In genomic region chr10:53378981-53379708, GRCm38 (mm10) we compare ENCODE assay signal across 8 mouse cellular contexts. TPM values are rescaled to one million over a fixed set of nuclear protein-coding genes. Genes with fewer than 3 reads are reported as not detected.
DNase-seq lines count a peak whose midpoint lies in the region; ATAC-seq lines count a peak whose summit lies in the region.

No protein-coding gene starts in this region.

- H3K36me3 ChIP-seq in forebrain, embryonic 10.5 days (replicated peaks) = 0 out of 2 replicates have a peak, but pooled peaks cover 3% of the 10 kb centered on the region
- no peaks in the 10 kb centered on the region for H3K36me3 ChIP-seq in liver, embryonic 11.5 days (ENCODE audit: control insufficient read depth, insufficient read depth, low read length)
- no peaks in the 10 kb centered on the region for H3K36me3 ChIP-seq in neural tube, embryonic 12.5 days

- peaks cover 26% of the 10 kb centered on the region for H3K4me1 ChIP-seq in forebrain, embryonic 10.5 days
- peaks cover 3% of the 10 kb centered on the region; the same call in 1 of the 2 replicates for H3K4me1 ChIP-seq in liver, embryonic 11.5 days (replicated peaks; ENCODE audit: control insufficient read depth, insufficient read depth, low read length)
- peaks cover 9% of the 10 kb centered on the region; the same call in 1 of the 2 replicates for H3K4me1 ChIP-seq in neural tube, embryonic 12.5 days

- H3K9me3 ChIP-seq in forebrain, embryonic 10.5 days = no peaks in the 10 kb centered on the region
- no peaks in the 10 kb centered on the region for H3K9me3 ChIP-seq in liver, embryonic 11.5 days (ENCODE audit: control insufficient read depth, low read length)
- no peaks in the 10 kb centered on the region for H3K9me3 ChIP-seq in neural tube, embryonic 12.5 days

- peak overlapping the region; percentile 96 for H3K27ac ChIP-seq in forebrain, embryonic 10.5 days
- peak overlapping the region; percentile 81 for H3K27ac ChIP-seq in liver, embryonic 11.5 days (ENCODE audit: low read depth, low read length)
- peak overlapping the region; percentile 97 for H3K27ac ChIP-seq in neural tube, embryonic 12.5 days

- DNase-seq in spleen, postnatal 14 days (ENCODE audit: low spot score in 2 of 2) = peak; percentile 11 to 50
- DNase-seq in spleen, adult 12 weeks (ENCODE audit: low spot score) = no peak
- peak; percentile 48 for DNase-seq in brain, adult 2 months (ENCODE audit: low read depth, low spot score)
- DNase-seq in forebrain, embryonic 10.5 days (ENCODE audit: extremely low spot score, low spot score) = peak; percentile 56
- peak; percentile 84 for DNase-seq in induced T-regulatory cell, adult 2 months (ENCODE audit: low read depth)
- peak; percentile 69 for DNase-seq in liver, embryonic 11.5 days (ENCODE audit: low spot score)
- no peak for DNase-seq in thymus, postnatal 36 days

- peak; percentile 77 for ATAC-seq in liver, embryonic 11.5 days (replicated peaks; ENCODE audit: low FRiP score)
- peak; percentile 81 for ATAC-seq in neural tube, embryonic 12.5 days (ENCODE audit: low FRiP score, low read depth)

- peak overlapping the region; percentile 75 for H3K4me3 ChIP-seq in forebrain, embryonic 10.5 days
- peak overlapping the region; percentile 92 for H3K4me3 ChIP-seq in liver, embryonic 11.5 days (ENCODE audit: low read depth, low read length)
- H3K4me3 ChIP-seq in neural tube, embryonic 12.5 days = peak overlapping the region; percentile 94

- H3K9ac ChIP-seq in liver, embryonic 11.5 days (ENCODE audit: low read depth, low read length) = peak overlapping the region; percentile 82
- H3K9ac ChIP-seq in neural tube, embryonic 12.5 days = peak overlapping the region; percentile 98

- no peaks in the 10 kb centered on the region for H3K27me3 ChIP-seq in forebrain, embryonic 10.5 days (ENCODE audit: poor library complexity, severe bottlenecking)
- no peaks in the 10 kb centered on the region for H3K27me3 ChIP-seq in liver, embryonic 11.5 days (replicated peaks; ENCODE audit: control insufficient read depth, insufficient read depth, low read length)
- no peaks in the 10 kb centered on the region for H3K27me3 ChIP-seq in neural tube, embryonic 12.5 days (replicated peaks)

- under 1% methylated on average over 59 of the region's 59 CpGs for WGBS in forebrain, embryonic 10.5 days
- under 1% methylated on average over 58 of the region's 59 CpGs for WGBS in liver, embryonic 11.5 days
- WGBS in neural tube, embryonic 12.5 days = under 1% methylated on average over 59 of the region's 59 CpGs

- H3K4me2 ChIP-seq in liver, embryonic 11.5 days = peak overlapping the region; percentile 69
- H3K4me2 ChIP-seq in neural tube, embryonic 12.5 days (replicated peaks) = peak overlapping the region; percentile 71

RNA-seq across cellular contexts. Expression of gene Cep85l, which starts 0.6 kb away (rescaled TPM):
- 3.0 and 3.7 TPM in 2 replicates for polyA plus RNA-seq in forebrain, embryonic 10.5 days (2016; fragmentation: Nextera tagmentation; extraction: Ambion mirVana)
- 2.6 and 3.0 TPM in 2 replicates for polyA plus RNA-seq in liver, embryonic 11.5 days (2014; fragmentation: Nextera tagmentation; extraction: Ambion mirVana)
- polyA plus RNA-seq in neural tube, embryonic 12.5 days (2016; fragmentation: Nextera tagmentation; extraction: Ambion mirVana) = 9.2 and 10.0 TPM in 2 replicates

RNA-seq across cellular contexts. Expression of gene Pln, which starts 41.7 kb away (rescaled TPM):
- 0.86 and 1.4 TPM in 2 replicates for polyA plus RNA-seq in forebrain, embryonic 10.5 days (2016; fragmentation: Nextera tagmentation; extraction: Ambion mirVana)
- 0.94 and 2.5 TPM in 2 replicates for polyA plus RNA-seq in liver, embryonic 11.5 days (2014; fragmentation: Nextera tagmentation; extraction: Ambion mirVana)
- 1.9 and 2.1 TPM in 2 replicates for polyA plus RNA-seq in neural tube, embryonic 12.5 days (2016; fragmentation: Nextera tagmentation; extraction: Ambion mirVana)

Comparison
In these comparisons a context has a peak if more than half of its experiments do, and no peak if none do; other contexts are left out.
1. DNase-seq: peak in spleen, postnatal 14 days (2 of 2), brain, adult 2 months (single experiment), forebrain, embryonic 10.5 days (single experiment), induced T-regulatory cell, adult 2 months (single experiment) and liver, embryonic 11.5 days (single experiment); none in spleen, adult 12 weeks (single experiment) and thymus, postnatal 36 days (0 of 2).
2. Peak in every context shown above with its lines, with median percentiles within 50 percentile points of each other: H3K27ac ChIP-seq and H3K4me3 ChIP-seq.